Mouse (Mus musculus) urinary bladder, postnatal 14 days (tissue): ENCODE data around the gene Carmil1.
A peak's percentile ranks its signal among the peaks of the same experiment; 100 is the strongest.

Experiments used
- DNase-seq: peaks from one replicate; pipeline ENCODE4 v3.0.0; 2021; ENCODE audit warnings: low spot score

Carmil1 gene

DNA sequence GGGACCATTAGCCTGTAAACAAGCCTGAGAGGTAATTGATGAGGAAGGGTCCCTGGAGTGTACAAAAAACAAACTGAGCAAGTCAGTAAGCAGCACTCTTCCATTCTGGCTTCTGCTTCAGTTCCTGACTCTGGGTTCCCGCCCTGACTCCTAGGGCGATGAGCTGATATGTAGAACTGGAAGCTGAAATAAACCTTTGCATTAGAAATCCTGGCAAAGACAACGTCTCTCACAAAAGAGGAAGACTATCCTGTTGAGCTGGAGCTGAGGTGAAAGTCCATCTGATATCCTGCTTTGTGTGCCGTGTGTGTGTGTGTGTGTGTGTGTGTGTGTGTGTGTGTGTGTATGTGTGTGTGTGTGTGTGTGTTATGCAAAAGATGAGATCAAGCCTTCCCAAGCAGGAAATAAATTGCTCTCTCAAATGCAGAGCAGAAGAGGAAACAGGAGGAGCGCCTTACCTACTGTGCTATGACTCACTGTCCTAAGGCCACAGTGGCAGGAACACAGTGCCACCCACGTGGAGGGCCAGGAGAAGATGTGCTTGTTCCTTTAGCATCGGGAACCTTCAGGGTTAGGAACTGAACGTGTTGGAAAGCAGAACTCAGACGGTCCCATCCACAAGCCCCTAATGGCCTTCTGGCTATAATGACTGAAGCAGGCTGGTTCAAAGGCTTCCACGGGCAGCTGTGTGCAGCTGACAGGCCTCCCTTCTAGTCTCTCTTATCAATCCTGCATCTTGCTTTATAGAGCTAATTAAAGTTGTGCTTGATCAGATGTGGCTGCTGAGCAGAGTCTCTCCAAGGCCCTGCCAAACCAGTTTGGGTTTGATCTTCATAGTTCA, 19.6 kb downstream of the Carmil1 start:
- DNase-seq: peak; percentile 65

DNA sequence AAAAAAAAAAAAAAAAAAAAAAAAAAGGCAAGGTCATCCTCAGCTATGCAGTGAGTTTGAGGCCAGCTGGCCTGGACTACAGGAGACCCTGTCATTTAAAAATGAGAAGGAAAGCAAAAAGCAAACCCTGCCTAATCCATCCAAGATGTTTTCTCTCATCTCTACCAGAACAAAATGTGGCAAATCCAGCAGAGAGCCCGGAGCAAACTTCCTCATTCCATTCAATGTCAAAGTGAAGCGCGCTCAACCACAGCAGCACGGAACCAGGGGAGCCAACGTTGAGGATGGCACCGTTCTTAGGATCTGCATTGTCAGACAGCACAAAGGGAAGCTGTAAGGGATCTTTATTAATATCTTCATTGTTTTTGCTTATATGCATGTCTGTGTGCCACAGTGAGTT, 22.8 kb downstream of the Carmil1 start:
- peak; percentile 18 for DNase-seq

DNA sequence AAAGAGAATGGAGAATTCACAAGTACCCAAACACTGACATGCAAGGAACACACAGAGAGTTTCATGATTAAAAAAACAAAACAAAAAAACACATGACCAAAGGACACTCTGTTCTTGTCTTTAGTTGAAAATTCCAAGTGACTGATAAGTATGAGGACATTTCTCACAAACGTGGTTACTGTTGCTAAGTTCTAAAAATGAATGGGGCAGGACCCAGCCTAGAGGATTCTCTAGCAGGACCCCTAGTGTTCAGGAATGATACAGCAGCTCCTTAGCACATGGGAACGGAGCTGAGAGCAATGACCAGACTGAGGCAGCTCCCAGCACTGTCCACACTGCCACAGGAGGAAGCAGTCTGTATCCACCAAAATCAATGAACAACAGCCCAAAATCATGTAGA, 26.6 kb downstream of the Carmil1 start:
- DNase-seq: peak; percentile 70

DNA sequence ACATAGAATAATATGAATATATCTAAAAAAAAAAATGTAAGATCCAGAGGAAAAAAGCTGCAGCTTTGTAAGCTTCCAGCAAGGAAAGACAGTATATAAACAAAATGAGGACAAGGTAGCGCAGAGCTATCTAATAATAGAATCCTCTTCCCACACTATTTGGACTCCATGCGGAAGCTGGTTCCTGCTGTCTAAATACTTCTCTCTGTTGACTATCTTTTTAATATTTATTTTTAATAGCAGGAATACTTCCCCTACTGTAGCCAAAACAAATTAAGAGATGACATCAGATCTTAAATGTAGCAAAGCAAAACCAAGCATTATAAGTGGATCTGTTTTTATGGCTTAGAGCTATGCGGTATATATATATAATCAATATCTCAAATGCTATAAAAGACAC, 27.0 kb downstream of the Carmil1 start:
- no peak for DNase-seq

DNA sequence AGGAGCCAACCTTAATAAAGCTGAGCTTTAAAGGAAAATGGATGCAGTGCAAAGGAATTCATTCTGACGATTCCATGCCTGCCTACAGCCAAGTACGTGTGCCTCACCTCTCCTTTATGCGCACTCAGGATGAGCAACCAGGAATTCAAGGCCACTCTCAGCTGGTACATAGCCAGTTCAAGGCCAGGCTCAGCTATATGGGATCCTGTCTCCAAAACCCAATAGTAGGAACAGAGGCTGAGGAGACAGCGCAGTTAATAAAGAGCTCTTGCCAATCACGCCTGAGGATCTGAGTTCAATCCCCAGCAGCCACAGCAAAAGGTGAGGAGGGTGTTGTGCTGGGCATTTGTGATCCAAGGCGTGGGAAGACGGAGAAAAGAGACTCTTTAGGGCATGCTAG, 29.4 kb downstream of the Carmil1 start:
- DNase-seq: no peak

DNA sequence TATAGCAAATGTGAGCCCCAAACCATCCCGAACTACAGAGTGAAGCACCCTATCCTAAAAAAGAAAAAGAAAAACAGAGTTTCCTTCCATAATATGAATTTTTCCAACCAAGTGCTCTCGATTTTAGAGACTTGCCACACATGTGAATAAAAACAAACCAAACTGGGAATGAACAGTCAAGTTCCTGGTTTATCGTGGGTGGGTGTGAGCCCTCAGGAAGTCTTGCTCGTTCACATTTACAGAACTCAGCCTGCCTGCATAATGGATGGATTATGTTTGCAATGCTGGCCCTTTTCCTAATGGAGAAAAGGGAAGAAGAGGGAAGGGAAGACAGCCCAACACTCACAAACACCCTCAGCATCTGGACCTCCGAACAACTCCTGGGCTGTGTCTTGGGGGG, 32.7 kb downstream of the Carmil1 start:
- no peak for DNase-seq

DNA sequence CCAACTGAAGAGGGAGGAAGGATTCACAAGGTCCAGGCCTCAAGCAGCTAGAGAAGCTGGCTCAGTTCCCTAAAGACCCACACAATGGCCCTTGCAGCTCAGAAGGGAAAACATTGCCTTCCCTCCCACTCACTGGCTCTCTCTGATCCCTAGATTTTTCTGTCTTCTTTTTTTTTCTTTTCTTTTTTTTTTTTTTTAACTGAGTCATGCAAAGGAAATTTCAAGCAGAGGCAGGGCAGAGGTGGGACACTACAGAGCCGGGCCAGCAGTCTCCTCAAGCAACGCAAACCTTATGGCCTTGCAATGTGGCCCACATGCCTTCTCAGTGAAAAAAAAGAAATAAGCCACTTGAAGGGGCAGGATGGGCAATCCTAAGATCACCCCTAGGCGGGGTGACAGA, 33.2 kb downstream of the Carmil1 start:
- no peak for DNase-seq

DNA sequence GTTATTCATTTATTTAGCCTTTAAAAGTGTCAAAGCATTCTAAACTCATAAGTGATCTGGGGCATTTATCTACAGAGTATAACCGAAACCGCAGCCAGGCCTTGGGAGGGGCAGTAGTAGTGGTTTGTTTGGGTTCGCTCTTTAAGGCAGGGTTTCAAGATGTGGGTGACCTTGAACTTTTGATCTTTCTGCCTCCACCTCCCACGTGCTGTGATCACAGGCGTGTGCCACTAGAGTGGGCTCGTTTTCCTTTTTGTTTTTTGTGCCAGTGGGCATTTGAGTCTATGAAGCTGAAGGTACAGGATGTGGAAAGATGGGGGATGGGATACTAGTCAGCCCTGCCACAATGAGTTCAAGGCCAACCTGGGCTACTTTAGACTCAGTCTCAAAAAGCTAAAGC, 34.3 kb downstream of the Carmil1 start:
- DNase-seq: no peak

DNA sequence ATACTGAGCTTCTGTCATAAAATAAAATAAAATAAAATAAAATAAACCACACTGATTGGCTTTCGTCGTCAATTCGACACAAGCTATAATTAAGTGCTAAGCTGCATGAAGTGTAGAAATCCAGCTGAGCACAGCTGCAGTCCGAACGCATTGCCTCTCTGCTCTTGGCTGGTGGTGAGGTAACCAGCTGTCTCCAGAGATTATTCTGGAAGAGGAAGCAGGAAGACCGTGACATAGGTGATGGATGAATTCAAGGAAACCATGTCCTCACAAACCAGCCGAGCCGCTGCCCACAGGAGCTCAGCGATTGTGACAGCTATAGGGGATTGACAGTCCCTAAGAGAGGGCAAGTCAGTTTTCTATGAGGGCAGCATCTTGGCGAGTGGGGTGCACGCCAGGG, 36.0 kb downstream of the Carmil1 start:
- peak; percentile 18 for DNase-seq

DNA sequence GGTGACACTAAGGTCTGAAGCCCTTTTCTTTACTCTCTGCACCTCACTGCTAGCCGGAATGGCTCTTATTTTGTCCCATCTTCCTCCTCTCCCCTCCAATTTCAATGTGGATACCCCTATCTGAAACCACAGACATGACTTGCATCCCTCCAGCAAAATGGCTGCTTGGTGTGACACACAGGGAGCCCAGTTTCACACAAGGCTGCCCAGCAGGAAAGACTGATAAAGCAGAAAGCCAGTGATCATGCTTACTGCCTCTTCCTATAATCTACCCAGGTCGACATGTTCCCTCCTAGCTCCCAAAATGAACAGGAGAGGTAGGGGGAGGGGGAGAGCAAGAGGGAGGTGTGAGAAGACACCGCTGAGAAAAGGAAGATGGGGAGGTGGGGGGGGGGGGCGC, 36.6 kb downstream of the Carmil1 start:
- DNase-seq: no peak

DNA sequence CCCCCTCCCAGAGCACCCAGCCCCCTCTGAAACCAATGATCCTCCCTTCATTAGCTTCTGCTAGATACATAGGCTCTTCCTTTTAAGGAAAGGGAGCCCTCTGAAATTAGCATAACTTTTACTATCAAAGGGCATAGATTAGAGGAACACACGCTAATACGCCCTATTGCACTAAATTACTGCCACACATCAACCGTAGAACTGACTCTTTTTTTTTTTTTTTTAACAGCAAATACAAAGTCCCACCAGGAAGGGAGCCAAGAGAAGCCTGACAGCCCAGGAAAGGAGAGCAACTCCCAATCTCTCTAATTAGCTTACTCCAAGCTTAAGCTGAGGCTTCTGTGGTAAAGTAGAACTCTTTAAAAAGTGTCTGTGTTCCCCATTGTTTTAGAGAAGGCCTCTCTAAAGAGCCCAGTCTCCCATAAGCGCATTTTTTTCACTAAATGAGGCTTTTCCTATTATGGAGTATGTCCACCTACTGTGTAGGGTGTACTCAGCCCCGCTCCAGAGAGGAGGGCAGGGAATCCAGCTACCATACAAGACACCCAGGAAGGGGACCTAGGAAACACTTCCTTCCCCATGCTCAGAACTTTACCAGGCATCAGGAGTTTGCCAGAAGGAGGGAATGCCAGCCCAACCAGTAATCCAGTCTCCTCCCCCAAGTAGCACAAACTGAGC, 38.0 kb downstream of the Carmil1 start:
- no peak for DNase-seq

DNA sequence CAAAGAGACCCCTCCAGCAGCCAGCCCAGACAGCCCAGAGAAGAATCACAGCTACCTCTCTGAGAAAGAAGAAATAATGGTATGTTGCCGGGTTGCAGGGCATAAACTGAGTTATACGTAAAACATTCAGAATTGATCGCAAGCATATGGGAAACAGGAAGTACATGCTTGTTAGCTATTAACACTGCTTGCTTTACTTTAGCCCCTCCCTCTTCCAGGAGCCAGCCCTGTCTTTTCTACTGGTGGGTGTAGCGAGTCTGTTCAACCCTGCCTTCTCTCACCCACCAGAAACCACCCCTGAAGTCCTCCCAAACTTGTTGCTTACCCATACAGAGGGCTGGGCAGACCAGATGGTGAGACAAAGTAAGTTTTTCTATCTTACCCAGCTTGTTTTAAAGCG, 39.4 kb downstream of the Carmil1 start:
- no peak for DNase-seq

DNA sequence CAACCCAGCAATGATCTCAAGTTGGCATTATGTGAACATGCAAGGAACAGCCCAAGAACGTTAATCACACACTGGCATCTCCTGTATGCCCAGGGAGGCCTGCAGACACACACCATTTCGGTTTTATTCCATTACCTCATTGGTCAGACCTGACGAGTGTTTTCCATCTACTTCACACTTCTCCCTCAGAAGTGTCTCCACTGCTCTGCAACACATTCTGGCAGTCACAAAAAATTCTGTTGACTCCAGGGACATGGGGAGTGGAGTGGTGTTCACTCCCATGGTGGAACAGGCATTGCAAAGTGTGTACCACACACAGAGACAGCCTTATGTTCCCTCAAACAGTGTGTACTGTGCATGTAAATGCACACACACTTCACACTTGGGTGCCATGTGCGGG, 40.2 kb downstream of the Carmil1 start:
- DNase-seq: no peak

DNA sequence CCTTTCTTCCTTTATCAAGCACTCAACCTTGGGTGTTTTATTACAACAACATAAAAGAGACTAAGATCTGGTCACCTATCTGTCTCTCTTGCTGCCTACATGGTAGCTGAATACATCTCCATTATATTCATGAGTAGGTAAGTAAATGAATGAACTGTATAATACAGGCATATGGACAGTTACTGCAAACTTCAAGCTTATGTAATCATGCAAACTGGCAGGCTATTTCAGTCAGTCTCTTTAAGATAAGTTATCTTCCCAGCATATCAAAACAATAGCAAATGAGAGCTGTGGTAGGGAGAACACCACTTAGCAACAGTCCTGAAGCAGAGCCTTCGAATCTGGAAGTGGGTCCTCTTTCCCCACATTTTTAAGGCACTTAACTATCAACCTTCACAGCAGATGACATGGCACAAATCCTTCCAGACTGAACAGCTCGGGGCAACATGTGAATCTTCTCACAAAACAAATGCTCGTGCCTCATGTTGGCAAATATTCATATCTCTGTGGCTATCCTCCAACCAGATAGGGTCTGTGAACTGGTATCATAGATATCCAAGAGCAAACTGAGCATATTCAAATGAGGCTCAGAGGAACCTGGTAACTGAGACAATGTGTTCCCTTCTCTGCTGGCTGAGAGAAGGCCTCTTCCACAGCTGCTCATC, 42.0 kb downstream of the Carmil1 start:
- DNase-seq: no peak

DNA sequence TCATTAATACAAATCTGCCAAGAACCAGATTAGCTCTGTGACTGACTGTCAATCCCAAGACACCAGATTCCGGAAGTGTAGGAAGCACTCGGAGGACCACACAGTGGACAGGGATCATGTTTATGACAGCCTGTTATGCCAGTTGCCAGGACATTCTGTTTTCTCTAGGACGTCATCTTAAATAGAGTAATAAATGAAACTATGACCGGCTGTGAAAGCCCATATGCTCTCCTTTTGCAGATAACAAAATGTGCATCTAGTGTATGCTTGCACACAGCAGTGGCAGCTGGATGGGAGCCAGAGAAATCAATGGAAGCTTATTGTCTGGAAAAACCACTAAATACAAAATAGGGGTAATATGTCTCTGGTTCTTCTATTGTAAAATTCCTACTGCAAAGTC, 43.9 kb downstream of the Carmil1 start:
- DNase-seq: no peak

DNA sequence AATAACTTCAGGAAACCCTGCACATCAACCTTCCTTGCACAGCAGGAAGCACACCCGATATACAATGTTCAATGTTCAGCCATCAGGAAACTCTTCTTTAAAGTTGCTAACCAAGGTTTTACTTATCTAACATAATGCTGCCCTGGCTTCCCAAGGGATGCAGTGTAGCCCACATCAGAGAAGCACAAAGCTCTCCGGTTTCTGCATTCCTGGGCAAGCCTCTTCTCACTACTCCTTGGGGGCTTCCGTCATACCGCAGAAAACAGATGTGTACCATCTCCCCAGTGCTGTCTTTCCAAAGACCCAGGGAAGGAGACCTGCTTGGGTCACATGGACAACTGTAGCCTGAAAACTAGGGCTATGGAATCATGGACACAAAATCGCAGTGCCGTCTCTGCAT, 47.8 kb downstream of the Carmil1 start:
- no peak for DNase-seq

DNA sequence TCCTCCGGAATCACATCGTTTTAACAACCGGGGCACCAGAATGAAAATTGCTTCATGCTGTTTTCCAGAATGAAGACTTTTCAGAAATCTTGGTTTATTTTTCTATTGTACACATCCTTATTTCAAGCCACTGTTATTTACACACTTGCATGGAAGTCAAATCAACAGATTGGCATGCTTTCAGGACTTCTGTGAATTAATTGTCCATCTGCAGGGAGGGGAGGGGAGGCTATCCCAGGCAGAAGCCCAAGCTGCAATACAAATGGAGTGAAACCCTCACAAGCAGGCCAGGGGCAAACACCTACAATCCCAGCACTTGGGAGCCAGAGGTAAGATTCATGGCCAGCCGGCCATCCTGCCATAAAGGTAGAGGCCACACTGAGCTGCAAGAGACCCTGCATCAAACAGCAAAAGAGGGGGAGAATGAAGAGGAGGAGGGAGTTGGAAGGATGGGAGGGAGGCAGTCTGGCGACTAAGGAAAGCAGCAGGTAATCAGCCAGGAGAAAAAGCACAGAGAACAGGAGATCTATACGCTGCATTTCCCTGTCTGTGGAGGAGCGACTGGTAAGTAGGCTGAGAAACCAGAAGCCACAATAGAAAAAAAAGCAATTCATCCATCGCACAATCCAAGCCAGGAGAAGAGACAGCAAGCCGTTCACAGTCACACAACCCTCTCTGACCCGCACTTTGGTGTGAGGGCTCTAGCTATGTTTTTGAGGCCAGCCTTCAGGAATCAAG, 48.7 kb downstream of the Carmil1 start:
- no peak for DNase-seq

DNA sequence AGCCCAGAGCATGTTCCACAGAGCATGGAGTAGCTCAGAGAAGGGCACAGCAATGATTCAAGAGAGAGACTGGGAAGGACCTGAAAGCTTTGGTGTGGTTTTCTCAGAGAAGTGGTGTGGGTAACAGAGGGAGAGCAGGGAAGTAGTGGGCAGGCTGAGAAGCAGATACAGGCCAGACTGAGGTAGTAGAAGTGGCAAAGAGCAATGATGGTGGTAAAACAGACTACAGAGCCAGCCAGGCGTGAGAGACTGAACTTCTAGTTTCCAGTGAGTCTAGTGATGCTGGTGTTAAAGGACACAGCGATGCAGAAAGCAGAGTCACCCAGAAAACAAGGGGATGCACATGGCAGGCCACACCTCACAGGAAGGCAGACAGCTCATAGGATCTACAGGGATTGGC, 49.4 kb downstream of the Carmil1 start:
- no peak for DNase-seq

DNA sequence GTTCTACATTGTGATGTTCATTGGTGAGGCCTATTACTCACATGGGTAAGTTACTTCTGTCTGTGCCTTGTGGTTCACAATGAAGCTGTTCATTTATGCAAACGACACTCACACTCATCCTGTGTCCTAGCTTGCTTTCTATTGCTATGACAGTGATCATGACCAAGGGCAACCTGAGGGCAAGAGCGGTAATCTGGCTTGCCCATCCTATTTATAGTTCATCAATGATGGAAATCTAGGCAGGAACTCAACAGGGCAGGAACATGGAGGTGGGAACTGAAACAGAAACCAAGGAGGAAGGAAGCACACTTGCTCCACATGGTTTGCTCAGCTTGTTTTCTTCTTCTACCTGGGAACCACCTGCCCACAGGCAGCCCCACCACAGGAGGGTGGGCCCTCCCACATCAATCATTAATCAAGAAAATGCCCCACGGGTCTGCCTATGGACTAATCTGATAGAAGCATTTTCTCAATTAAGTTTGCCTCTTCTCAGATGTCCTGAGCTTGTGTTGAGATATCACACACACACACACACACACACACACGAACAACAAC, 50.0 kb downstream of the Carmil1 start:
- DNase-seq: no peak

DNA sequence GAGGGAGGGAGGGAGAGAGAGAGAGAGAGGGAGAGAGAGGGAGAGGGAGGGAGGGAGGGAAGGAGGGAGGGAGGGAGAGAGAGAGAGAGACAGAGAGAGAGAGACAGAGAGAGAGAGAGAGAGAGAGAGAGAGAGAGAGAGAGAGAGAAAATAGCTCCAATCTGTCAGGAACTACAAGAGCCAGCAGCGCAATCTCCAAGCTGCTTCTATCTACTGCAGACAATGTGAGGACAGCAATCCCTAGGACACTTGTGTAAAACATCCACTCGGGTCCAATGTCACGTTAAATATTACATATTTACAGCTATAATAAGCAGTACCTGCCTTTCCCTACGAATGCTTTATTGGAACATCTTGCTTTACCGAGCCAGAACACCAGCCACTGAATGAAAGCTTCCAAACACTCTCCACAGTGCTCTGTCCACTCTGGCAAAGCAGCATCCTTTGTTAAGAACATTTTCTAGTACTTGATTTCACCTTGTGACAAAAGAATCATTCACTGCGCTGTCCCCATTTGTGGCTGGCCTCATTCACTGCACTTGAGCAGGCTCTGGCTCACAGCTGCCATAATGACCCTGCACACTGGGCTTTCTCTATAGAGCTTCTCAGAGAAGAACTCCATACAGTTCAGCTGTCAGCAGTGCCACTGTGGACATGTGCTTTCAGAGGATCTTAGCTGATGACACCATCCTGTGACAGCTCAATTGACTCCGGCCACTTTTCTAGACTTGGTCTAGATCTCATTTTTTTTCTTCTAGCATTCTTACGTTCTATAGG, 57.0 kb downstream of the Carmil1 start:
- DNase-seq: no peak

DNA sequence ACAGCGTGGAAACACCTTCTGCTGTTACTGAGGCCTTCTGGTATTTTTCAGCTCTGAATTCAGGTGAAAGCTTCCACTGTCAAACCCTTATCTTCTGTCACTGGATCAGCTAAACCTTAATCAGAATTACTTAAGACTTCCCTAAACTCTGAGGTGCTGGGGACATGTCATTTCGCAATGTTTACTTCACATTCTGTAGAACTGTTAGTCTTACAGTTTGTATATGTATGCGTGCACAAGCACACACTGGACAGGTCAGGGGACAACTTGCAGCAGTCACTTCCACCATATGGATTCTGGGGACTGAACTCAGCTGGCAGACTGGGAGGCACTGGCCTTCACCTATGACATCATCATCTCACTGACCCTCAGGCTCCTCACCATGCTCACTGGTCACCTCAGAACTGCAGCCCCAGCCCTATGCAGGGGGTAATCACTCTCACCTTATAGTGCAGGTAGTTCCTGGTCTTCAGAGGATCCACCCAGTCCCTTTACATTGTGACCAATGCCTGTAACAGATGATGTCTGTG, 60.1 kb downstream of the Carmil1 start:
- DNase-seq: no peak
